Mouse (Mus musculus) cortical plate, adult 2 months (tissue): ENCODE results near the gene 1700016D06Rik.
A peak's percentile ranks its signal among the peaks of the same experiment; 100 is the strongest.

Source experiments
- CTCF ChIP-seq: fragments of 200-500 bp; IDR thresholded peaks from 2 replicates; pipeline ENCODE4 v1.5.1; 2011; ENCODE audit warnings: mild to moderate bottlenecking, control low read depth, low read length; ENCODE audit not compliant: insufficient read depth; ENCODE audit errors: extremely low read depth
- POLR2A ChIP-seq: fragments of 200-500 bp; IDR thresholded peaks from 2 replicates; pipeline ENCODE4 v1.6.1; 2011; ENCODE audit warnings: mild to moderate bottlenecking, low read length, control low read depth; ENCODE audit not compliant: insufficient read depth; ENCODE audit errors: extremely low read depth

- peak; percentile 91 for TF ChIP-seq POLR2A
- TF ChIP-seq CTCF: no peak
These were observed 65.2 kb downstream of the 1700016D06Rik start, which contains the start of gene Ankrd10 for GRCm38 (mm10) chr8:11635611-11636081.
